Mouse (Mus musculus) heart, embryonic 12.5 days (tissue): ENCODE measurements around the gene Gm10377. TPM values are rescaled to one million over a fixed set of nuclear protein-coding genes. Genes with fewer than 3 reads are reported as not detected.
"Not testable (repeated sequence)": the region's sequence is repeated elsewhere in the genome, so short reads cannot be mapped to it uniquely, and the experiment has no call there.

Experiments
- ATAC-seq: fragments of 200-750 bp; cut with Nextera tagmentation; 2 replicates; pipeline ENCODE4 v1.8.0; 2017; ENCODE audit warnings: moderate TSS enrichment, moderate library complexity; ENCODE audit not compliant: insufficient number of reproducible peaks, low FRiP score
- H3K27ac ChIP-seq: fragments of 300-500 bp; sonication (generic); 2 replicates; pipeline ENCODE4 v1.5.1; 2016; ENCODE audit warnings: mild to moderate bottlenecking, moderate library complexity; ENCODE audit not compliant: poor library complexity, severe bottlenecking
- H3K27me3 ChIP-seq: fragments of 300-500 bp; sonication (generic); replicated peaks from 2 replicates; pipeline ENCODE4 v1.6.1; 2016; ENCODE audit warnings: mild to moderate bottlenecking, moderate library complexity
- H3K36me3 ChIP-seq: fragments of 300-500 bp; sonication (generic); 2 replicates; pipeline ENCODE4 v1.6.1; 2016; ENCODE audit warnings: mild to moderate bottlenecking, moderate library complexity
- H3K4me1 ChIP-seq: fragments of 300-500 bp; sonication (generic); replicated peaks from 2 replicates; pipeline ENCODE4 v1.6.1; 2016; ENCODE audit warnings: mild to moderate bottlenecking
- H3K4me2 ChIP-seq: fragments of 300-500 bp; sonication (generic); 2 replicates; pipeline ENCODE4 v1.6.1; 2016; ENCODE audit warnings: mild to moderate bottlenecking, moderate library complexity
- H3K4me3 ChIP-seq: fragments of 300-500 bp; sonication (generic); 2 replicates; pipeline ENCODE4 v1.5.1; 2016; ENCODE audit warnings: mild to moderate bottlenecking
- H3K9ac ChIP-seq: fragments of 300-500 bp; sonication (generic); 2 replicates; pipeline ENCODE4 v1.6.1; 2016; ENCODE audit warnings: mild to moderate bottlenecking, moderate library complexity
- H3K9me3 ChIP-seq: fragments of 300-500 bp; sonication (generic); replicated peaks from 2 replicates; pipeline ENCODE4 v1.6.1; 2016; ENCODE audit warnings: mild to moderate bottlenecking, moderate library complexity
- WGBS: fragments of 180-500 bp; shearing (Covaris S2); methylation state at CpG from one replicate; pipeline ENCODE4 v1.1.7; 2016; 5-methylcytosine and 5-hydroxymethylcytosine counted together
- polyA plus RNA-seq: library from polyadenylated mRNA; unstranded; fragments of >200 nt; fragmentation: Nextera tagmentation; extraction: Ambion mirVana; gene quantifications from 2 replicates; pipeline ENCODE4 v1.2.1, GENCODE M21; 2016

Gm10377 gene
- polyA plus RNA-seq, result not detected in 2 replicates

- not testable (repeated sequence) for ATAC-seq, H3K27ac ChIP-seq
These were observed at the start of gene Gm10377 for GRCm38 (mm10) chr14:42797887-42798286. TSS of gene Gm10377 (minus strand) at chr14:42797987.

GRCm38 (mm10) chr14:42768721-42769120 is 29.1 kb downstream of the Gm10377 start, which contains the start of gene Gm3015:
TSS of gene Gm3015 (minus strand) at chr14:42768821.
- not testable (repeated sequence) for H3K4me2 ChIP-seq, H3K9me3 ChIP-seq, H3K4me3 ChIP-seq, H3K27ac ChIP-seq, ATAC-seq, H3K4me1 ChIP-seq, H3K9ac ChIP-seq, H3K27me3 ChIP-seq, H3K36me3 ChIP-seq
- 80% methylated on average over 1 of the region's 1 CpGs for WGBS

More at GRCm38 (mm10) chr14:42797887-42798286, at the start of gene Gm10377:
- H3K4me3 ChIP-seq, H3K36me3 ChIP-seq, H3K9ac ChIP-seq, H3K4me2 ChIP-seq, H3K27me3 ChIP-seq, H3K9me3 ChIP-seq, H3K4me1 ChIP-seq: not testable (repeated sequence)

Other genes with a start within 250 kb of the Gm10377 start
- not detected in 2 replicates for gene Gm17124, start 198.1 kb downstream of the Gm10377 start, polyA plus RNA-seq
- gene Gm3633, start 156.1 kb downstream of the Gm10377 start, polyA plus RNA-seq, result not detected in 2 replicates
- gene Gm10378, start 142.0 kb downstream of the Gm10377 start, polyA plus RNA-seq, result not detected in 2 replicates
- gene Gm3015, start 29.2 kb downstream of the Gm10377 start, polyA plus RNA-seq, result not detected in 2 replicates
- not detected in 2 replicates for gene Gm21977, start 55.5 kb upstream of the Gm10377 start, polyA plus RNA-seq
- gene Gm8082, start 195.6 kb upstream of the Gm10377 start, polyA plus RNA-seq, result not detected in 2 replicates
- gene Gm10376, start 217.6 kb upstream of the Gm10377 start, polyA plus RNA-seq, result not detected in 2 replicates